Mouse (Mus musculus) layer of hippocampus, adult 9-10 months (tissue): ENCODE measurements around the gene Mvb12b.
"Not testable (repeated sequence)": the region's sequence is repeated elsewhere in the genome, so short reads cannot be mapped to it uniquely, and the experiment has no call there.

Source experiments
- DNase-seq: peaks from one replicate; pipeline ENCODE4 v3.0.0; 2022; ENCODE audit warnings: low spot score

Gene Mvb12b

GRCm38 (mm10) chr2:33887328-33888099 is at the start of gene Mvb12b:
TSS of gene Mvb12b (minus strand) at chr2:33887946.
- no peak for DNase-seq

- DNase-seq, result no peak
These were observed 48.0 kb upstream of the Mvb12b start for GRCm38 (mm10) chr2:33935756-33936155.

GRCm38 (mm10) chr2:33933606-33934510 is 46.1 kb upstream of the Mvb12b start:
- no peak for DNase-seq

GRCm38 (mm10) chr2:33931161-33931560 is 43.4 kb upstream of the Mvb12b start:
- no peak for DNase-seq

GRCm38 (mm10) chr2:33925288-33925687 is 37.5 kb upstream of the Mvb12b start:
- DNase-seq, result no peak

GRCm38 (mm10) chr2:33923482-33923881 is 35.7 kb upstream of the Mvb12b start:
- no peak for DNase-seq

GRCm38 (mm10) chr2:33922466-33922865 is 34.7 kb upstream of the Mvb12b start:
- no peak for DNase-seq

GRCm38 (mm10) chr2:33919934-33920615 is 32.3 kb upstream of the Mvb12b start:
- no peak for DNase-seq

GRCm38 (mm10) chr2:33918824-33919223 is 31.1 kb upstream of the Mvb12b start:
- DNase-seq, result no peak

- DNase-seq, result no peak
These were observed 30.6 kb upstream of the Mvb12b start for GRCm38 (mm10) chr2:33918318-33918717.

GRCm38 (mm10) chr2:33916603-33917002 is 28.9 kb upstream of the Mvb12b start:
- DNase-seq, result no peak

- DNase-seq, result no peak
These were observed 27.3 kb upstream of the Mvb12b start for GRCm38 (mm10) chr2:33914998-33915397.

GRCm38 (mm10) chr2:33914334-33914733 is 26.6 kb upstream of the Mvb12b start:
- no peak for DNase-seq

GRCm38 (mm10) chr2:33913598-33913997 is 25.9 kb upstream of the Mvb12b start:
- DNase-seq, result not testable (repeated sequence)

- no peak for DNase-seq
These were observed 25.0 kb upstream of the Mvb12b start for GRCm38 (mm10) chr2:33912741-33913140.

- no peak for DNase-seq
These were observed 20.6 kb upstream of the Mvb12b start for GRCm38 (mm10) chr2:33908374-33908773.

- DNase-seq, result no peak
These were observed 19.4 kb upstream of the Mvb12b start for GRCm38 (mm10) chr2:33907174-33907573.

- no peak for DNase-seq
These were observed 8.1 kb upstream of the Mvb12b start for GRCm38 (mm10) chr2:33895829-33896228.

GRCm38 (mm10) chr2:33893151-33893550 is 5.4 kb upstream of the Mvb12b start:
- DNase-seq, result no peak

- no peak for DNase-seq
These were observed 4.6 kb upstream of the Mvb12b start for GRCm38 (mm10) chr2:33892354-33892753.

- DNase-seq, result no peak
These were observed 297 bp upstream of the Mvb12b start for GRCm38 (mm10) chr2:33888100-33888385.
